Mouse (Mus musculus): ENCODE measurements around the gene Aspdh.

Aspdh gene

DNA sequence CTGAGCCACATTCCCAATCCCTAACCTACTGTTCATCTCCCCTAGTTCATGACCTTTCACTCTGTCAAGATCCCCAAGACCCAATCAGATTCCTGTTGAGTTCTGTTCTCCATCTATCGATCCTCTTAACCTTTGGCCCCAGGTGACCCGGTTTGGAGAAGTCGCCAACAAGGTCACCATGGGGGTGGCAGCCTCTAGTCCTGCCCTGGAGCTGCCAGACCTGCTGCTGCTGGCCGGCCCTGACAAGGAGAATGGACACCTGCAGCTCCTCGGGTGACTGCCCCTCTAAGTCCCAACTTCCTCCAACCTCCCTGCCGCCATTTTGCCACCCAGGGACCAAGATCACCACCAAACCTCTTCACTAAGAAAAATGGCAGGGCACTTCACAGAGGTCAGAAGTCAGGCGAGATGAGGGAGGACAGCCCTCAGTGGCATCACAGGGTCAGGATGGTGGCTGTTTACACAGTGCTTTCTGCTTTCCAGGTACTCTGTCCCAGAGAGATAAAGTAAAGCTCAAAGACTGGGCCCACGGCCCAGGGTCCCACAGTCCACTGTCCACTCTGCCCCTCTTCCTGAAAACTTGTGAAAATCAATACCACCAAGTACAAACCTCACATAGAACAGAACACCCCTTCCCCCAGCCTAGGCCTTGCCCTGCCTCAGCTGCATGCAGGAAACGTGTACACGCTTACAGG lies 32.3 kb downstream of the Aspdh start:
- DNase-seq (ENCODE audit: low spot score in 2 of 2): no peak

DNA sequence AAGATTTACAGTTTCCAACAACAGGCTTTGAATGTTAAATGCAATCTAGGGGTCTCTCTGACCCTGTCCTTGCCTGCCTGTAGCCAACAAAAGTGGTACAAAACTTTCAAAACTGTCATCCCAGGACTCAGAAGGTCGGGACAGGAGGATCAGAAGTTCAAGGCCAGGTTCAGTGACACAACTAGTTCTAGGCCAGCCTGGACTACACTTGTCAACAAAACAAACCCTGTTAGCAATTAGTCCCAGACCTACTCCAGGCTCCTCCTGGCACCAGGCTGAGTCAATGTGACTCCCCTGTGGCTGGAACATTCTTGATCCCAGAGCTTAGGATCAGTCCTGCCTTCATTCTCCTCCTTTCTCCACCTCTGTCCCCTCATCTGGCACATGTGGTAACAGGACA lies 33.7 kb downstream of the Aspdh start:
- no peak for DNase-seq (ENCODE audit: low spot score in 2 of 2)

DNA sequence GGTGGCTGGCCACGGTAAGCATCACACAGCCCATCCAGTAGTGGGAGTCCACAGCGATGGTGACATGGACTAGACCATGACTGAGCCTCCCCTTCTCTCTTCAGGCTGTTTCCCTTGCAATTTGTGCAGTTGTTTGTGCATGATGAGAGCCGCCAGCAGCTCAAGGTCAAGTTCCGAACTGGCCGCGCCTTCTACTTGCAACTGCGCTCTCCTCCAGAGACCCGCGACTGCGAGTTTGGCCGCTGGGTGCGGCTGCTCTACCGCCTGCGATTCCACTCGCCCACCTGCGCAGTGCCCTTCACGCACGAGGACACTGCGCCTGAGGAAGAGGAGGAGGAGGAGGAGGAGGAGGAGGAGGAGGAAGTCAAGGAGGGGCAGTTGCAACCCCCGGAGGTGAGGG lies 34.9 kb downstream of the Aspdh start:
- DNase-seq (ENCODE audit: low spot score in 2 of 2): no peak

DNA sequence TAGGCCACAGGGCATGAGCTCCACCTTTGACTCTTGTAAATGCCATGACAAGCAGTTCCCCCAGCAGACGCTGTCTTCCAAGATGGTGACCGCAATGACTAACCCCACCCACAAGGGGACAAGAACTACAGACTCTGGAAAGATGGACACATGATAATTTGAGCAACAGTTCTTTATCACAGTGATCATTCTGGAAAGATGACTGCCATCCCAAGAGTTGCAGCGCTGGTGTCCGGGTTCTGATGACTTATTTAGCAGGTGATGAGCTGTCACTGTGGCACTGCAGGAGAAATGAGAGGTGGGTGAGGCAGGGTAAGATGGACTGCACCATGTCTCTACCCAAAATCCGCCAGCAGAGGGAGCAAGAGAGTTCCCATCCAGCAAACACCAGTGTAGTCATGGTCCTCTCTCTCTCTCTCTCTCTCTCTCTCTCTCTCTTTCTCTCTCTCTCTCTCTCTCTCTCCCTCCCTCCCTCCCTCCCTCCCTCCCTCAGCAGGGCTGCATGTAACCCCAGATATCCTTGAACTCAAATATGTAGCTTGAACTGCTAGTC lies 36.4 kb downstream of the Aspdh start:
- peak; percentile 75 to 76 for DNase-seq (ENCODE audit: low spot score in 2 of 2)

DNA sequence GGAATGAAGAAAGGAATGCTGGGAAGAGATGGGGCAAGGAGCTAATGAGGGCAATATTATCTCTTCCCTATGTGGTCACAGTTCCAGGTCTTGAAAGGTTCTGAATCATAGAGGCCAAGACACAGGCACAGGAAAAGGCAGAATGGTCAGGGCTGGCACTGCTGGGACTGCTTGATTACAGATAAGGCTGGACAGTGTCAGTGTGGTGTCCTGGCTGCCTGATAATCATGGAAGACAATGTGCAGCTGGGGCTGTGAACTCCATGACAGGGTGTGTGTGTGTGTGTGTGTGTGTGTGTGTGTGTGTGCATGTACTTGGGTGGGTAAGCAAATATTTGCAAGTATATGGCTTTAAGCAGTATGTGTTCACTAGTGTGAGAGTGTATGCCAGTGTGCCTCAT lies 42.3 kb downstream of the Aspdh start:
- no peak for DNase-seq (ENCODE audit: low spot score in 2 of 2)
